Mouse (Mus musculus) 416B (cell line): ENCODE results near the gene Sec63.
A peak's percentile ranks its signal among the peaks of the same experiment; 100 is the strongest.

Experiments
- DNase-seq: peaks from one replicate; pipeline ENCODE4 v3.0.0; 2011; ENCODE audit warnings: low read depth

Gene Sec63

DNA sequence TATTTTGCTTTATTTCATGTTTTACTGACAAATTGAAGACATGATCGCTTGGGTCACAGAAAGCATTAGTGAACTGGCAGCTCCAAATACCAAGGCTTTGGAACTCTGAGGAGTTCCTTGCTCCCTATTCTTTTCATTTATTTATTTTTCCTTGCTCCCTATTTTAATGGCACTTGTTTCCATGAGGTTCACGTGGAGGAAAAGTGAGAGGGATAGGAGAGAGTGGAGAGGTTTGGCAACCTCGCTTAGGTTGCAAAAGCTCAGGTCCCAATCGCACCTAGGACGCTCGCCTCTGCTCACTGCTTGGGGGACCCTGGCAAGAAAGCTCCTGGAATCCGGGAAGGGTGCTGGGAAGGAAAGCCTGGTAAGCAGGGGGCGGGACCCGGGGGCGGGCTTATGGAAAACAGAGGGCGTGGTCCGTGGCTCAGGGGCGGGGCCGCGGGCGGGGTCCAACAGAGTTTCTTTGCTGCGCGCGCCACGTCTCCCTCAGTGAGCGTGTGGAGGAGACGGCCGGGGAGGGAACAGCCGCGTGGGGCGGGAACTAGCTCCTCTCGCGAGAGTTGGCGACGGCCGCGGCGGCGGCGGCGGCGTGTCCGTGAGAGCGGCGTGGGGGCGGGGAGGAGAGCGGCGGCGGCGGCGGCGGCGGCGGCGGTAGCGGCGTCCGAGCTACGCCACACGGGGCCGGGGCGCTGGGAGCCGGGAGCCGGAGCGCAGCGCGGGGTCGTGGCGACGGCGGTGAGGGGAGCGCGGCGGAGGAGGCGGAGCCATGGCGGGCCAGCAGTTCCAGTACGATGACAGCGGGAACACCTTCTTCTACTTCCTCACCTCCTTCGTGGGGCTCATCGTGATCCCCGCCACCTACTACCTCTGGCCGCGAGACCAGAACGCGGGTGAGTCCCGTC lies at the start of gene Sec63:
Gene Sec63 (plus strand): TSS at position 498 of the 902 bp plus-strand sequence.
- DNase-seq, result peak; percentile 93

DNA sequence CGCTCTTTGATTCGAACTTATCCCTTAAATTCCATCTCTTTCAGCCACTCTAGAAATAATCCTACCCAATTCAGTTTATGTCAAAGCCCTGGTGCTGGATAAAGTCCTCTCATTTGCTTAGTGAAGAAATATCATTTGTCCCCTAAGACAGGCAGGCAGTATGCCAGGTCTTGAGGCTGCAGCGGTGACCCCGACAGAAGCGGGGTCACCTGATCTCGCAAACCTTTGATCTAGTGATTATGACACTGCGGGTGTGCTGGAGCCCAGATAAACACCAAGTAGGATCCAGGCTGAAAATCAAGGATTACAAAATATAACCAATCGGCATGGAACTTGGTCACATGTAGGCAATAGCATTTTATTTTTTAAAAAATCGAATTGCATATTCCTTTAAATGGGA lies 46.6 kb upstream of the Sec63 start:
- DNase-seq, result no peak

DNA sequence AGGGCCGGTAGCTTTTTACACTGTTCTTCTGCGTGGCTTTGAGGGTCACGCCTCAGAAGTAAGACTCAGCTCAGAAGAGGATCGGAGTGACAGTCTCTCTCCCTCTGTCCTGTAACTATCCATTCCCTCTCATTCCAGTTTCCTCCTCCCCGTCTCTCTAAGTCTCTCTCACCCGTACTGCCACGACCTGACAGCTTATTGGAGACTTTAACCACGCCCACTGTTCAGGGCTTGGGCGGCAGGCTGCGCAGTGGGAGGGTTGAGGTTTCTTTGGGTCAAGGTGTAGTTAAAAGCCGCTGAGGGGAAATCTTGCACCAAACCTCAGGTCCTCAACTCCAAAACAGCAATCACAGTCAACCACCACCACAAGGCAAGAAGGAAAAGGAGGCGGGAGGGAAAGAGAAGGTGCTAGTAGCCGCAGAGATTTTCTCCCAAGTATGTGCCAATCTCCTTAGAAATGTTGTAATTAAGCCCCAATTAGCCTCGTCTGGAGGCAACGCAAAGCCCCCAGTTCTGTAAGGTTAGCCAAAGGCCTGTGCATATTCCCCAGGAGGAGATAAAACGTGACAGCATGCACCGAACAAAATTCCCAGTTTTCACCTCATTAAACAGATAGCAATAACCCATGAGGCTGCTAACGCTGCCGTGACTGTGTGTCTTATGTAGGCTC lies 45.8 kb upstream of the Sec63 start:
- DNase-seq, result no peak

DNA sequence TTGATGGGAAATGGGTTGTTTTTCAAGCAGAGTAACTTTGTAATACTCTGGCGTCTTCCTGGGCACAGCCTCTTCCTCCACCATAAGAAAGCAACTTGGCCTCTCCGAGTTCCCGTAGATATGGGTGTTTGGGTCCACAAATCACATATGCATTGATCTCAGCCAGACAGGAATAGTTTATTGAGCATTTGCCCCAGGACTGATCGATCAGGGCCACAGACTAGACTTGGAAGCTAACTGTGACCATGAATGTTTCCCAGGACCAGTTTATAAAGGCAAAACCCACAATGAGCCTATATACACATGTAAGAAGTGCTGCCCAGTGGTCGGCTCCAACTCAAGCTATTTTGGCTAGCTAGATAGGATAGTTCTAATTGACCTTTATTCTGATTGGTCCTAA lies 39.2 kb upstream of the Sec63 start:
- DNase-seq, result no peak

DNA sequence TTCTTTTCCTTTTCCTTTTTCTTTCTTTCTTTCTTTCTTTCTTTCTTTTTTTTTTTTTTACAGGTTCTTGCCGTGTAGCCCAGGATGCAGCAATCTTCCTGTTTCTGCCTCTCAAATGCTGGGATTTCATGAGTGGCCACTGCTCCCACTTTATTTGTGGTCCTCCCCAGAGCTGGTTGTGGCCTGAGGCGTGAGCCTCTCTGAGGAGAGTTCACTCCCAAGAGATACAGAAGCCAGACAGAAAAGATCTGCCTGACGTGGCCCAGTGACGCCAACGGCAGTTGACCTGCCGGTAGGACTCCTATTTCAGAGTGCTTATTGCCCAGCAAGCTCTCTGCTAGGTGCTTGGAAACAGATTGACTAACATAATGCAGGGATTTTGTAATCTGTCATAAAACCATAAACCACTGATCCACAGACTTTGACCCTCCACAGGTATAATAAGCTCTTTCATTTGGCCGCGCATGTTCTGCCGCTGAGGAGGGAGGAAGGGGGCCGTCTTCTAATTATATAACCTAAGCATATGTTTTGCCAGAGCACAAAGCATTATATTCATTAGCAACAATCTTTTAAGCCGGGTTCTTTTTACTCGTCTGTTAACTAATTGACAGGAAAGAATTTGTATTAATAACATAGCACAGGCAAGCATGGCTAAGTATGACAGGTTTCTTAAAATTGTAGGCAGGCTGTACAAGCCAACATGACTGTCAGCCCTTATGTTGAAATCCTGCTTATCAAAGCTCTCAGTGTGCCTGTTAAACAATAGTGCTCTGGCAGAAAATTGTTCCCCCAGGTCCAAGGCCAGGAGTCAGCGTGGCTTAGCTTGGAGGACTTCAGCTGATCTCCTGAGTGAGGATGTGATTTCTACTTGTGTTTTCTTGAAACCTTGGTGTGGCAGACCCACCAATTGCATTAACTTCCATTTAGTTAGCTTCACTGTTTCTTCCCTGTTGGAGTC lies 37.7 kb upstream of the Sec63 start:
- DNase-seq, result no peak

DNA sequence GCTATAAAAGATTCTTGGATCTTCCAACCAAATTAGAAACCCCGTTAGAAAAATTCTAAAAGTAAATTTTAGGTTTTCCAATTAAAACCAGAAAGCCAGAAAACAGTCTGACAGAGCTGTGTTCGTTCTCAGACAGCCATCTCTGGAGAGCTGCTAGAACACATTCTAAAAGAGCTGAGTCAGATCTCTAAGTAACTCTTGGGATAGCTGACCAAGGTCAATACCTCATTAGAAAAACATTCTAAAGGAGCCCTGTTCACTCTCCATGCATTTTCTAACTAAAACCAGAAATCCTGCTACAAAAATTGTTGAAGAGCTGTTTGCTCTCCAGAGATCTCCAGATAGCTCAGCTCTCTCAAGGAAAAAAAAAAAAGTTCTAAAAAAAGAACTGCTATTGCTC lies 31.7 kb upstream of the Sec63 start:
- DNase-seq, result no peak

DNA sequence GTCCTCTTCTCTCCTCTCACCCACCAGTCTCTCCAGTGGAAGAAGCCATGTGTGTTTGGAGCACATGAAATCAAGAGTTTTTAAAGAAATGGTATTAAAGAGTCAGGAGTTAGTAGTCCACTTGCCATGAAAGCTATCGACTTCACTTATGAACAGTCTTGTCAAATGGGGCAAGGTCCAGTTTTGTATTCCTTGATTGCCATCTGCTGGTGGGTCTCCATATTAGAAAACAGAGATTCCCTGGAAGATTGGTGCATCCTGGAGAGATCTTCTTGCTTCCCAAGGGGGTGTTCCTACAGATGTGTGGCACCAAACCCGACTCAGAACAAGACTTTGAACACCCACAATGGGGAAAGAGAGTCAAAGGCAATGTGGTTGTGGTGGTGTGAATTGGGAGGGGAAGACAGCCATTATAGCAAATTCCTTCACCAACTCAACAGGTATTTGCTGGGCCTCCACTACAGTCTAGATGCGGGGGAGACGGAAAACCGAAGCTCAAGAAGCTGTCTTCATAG lies 26.7 kb upstream of the Sec63 start:
- DNase-seq, result peak; percentile 61

DNA sequence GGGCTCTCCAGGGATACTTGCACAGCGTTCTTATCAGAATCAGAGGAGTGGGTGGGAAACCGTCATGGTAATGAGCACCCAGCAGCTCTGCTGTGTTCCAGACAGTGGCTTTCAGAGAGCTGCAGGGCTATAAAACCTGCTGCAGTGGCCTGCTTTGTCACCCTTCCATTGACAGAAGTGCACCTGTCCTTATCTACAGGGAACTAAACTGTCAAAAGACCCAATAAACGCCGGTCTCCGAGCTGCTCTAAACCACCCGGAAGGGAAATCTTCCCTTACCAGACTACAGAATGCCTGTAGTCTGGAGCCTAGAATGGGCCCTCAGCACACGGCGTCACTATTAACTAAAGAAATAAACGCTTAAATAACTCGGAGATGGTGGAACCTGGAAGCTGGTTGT lies 9.5 kb upstream of the Sec63 start:
- DNase-seq, result no peak

DNA sequence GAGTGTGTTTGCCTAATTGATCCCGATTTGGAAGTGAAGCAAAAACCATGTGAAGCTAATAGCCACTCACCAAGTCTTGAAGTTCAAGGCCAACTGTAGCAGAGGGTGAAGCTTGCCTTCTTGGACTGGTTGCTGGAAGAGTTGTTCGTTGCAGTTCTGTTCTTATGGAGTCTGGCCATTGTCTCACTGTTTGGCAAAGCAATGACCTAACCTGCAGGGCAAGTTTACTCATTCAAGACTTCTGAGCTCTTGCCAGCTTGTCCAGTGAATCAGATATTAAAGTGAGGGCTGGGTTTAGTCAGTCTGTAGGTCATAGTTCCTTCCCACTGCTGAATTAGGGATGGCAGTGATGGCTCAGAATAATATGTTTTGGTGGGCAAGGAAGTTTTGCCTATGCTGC lies 7.0 kb upstream of the Sec63 start:
- no peak for DNase-seq

DNA sequence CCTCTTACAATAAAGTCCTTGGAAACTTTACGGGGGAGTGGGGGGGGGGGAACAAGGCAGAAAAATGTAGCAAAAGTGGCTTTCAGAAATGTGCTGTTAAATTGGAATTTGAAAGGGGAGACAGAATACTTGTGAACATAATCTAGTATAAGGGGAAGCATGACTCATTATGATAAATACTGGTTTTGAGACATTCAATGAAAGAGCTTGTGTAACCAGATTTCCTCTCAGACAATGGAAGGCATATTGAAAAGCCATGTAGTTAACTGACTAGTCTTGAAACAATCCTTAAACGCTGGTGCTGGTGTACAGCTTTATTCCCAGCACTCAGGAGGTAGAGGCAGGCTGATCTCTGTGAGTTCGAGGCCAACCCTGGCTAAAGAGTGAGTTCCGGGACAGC lies 1.6 kb upstream of the Sec63 start:
- DNase-seq, result peak; percentile 86

DNA sequence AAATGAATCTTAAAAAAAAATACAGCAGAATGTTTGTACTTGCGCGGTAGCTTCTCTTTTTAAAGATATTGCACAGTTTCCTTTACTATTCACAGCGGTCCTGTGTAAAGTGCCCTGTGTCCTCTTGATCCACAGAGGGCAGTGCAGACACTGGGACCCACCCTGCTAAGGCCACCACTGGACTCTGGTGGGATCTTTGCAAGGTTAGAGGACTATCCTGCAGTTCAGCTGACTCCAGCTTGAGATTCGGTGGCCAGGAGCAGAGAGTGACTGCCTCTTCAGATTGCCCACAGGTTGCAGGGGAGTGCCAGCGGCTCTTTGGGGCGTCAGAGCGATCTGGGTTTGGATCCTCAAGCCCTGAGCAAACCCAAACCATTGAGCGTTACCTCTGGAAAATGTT lies 967 bp upstream of the Sec63 start:
- peak; percentile 63 for DNase-seq

DNA sequence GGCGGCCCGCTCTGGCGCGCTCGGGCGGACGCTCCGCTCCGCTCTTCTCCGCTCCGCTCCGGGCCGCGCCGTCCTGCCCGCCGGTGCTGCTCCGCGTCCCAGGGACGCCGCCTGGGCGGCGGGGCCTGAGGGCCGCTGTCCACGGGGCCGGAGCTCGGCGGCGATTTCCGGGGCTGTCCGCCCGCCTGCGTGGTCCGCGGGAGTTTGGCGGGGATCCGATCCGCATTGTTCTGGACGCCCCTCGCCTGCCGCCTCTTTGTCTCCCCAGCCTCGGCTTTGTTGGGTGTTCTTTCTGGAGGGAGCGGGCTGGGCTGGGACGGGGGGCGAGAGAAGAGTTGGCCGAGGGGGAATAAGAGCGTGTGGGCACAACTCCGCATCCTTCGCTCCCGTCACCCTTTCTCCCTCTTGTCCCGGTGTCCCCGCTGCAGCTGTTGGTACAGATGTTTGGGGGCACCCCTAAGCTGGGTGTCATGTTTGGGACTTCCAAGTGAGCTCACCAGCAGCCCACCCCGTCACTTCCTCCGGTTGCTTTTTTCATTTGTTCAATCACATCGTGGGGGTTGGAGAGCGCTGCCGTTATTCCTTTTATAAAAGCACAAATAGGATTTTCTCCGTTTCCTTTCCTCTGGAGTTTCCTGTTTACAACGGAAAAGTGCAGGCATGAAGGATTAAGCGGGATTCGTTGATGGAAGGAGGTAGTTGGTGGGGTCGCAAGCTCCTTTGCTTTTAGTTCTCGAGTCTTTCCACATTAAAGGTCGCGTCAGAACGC lies 789 bp downstream of the Sec63 start:
- DNase-seq, result peak; percentile 70

DNA sequence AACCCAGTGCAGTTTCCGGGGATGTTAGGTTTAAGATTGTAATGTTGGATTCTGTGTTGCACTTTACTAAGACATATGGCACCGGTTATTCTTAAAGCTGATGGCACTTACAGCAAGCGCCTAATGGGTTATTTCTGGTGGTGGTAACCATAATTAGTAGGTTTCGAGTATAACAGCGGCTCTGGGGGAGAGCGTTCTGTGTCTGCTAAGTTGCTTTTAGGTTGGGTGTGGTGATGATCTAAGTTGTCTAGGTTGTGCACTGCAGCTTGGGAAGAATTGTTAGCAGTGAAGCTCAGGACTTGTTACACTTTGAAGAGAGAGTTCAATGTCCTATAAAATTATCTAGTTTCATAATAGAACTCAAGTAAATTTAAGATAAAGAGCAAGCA lies 1.4 kb downstream of the Sec63 start:
- no peak for DNase-seq

DNA sequence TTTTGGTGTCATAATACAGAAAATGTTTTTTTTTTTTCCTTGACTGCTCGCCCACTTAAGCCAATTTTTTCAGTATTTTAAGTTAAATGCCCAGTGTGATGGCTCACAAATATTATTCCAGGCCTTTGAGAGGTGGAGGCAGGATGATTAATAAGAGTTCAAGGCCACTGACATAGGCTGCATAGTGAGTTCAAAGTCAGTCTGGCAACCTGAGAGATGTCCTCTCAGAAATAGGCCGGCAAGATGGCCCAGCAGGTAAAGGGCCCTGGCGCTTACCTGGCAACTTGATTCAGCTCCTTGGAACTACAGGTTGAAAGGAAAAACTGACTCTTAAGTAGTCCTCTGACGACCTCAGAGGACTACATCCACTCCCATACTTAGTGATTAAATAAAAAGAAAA lies 1.9 kb downstream of the Sec63 start:
- no peak for DNase-seq

DNA sequence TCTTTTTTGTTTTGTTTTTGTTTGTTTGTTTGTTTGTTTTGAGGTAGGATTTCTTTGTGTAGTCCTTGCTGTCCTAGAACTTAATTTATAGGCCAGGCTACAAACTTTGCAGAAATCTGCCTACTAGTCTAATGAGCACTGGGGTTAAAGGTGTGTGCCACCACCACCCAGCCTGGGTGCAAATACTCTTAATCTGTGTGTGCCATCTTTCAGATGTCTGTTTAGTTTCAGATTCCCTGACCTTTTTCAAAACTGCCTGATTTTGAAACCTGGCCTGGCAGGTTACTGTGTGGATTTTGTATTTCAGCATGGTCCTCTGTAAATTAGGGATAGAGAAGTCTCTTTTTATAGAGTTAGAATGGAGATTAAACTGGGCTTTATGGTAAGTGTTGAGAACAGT lies 4.0 kb downstream of the Sec63 start:
- no peak for DNase-seq

DNA sequence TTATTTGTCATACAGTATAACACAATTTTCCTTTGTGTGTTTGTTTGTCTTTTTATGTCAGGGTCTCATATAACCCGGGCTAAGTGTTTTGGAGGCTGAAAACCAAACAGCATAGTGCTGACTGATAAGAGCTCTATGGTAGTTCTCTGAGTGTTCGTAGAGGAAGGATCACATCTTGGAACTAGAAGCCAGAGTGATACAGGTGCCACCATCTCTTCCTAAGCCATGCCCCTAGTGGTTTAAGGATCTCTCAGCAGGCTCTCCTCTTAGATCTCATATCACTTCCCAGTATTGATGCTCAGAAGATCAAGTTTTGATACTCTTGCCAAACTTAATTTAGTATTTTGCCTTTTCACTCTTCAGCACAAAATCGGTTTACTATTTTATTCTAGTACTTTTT lies 14.2 kb downstream of the Sec63 start:
- no peak for DNase-seq

DNA sequence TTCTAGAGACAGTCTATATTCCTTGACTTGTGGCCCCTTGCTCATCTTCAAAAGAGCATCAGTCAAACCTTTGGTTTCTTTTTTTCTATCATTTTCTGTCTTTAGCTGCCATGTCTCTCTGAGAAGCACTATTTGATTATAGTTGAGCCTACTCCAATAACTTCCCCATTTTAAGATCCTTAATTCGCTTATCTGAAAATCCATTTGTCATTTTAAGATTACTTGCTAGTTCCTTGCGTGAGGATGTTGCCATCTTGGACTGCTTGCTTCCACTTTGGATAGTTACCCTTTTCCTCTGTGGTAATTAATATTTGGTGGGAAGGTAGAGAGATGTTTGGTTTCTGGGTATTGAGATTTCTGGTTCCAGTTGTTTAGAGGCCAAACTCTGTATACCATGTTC lies 19.5 kb downstream of the Sec63 start:
- DNase-seq, result peak; percentile 26

DNA sequence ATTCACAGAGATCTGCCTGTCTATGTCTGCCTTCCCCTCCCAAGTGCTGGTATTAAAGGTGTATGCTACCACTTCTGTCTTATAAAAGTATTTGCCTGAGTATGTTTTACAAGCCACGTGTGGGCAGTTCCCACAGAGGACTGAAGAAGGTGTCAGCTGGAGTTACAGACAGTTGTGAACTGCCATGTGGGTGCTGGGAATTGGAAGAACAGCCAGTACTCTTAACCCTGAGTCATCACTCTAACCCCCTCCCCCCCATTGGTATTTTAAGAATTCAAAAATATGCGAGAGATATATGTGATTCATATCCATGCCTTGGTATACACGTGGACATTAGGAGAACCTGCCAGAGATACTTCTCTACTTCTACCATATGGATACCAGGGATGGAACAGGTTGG lies 20.4 kb downstream of the Sec63 start:
- peak; percentile 53 for DNase-seq

DNA sequence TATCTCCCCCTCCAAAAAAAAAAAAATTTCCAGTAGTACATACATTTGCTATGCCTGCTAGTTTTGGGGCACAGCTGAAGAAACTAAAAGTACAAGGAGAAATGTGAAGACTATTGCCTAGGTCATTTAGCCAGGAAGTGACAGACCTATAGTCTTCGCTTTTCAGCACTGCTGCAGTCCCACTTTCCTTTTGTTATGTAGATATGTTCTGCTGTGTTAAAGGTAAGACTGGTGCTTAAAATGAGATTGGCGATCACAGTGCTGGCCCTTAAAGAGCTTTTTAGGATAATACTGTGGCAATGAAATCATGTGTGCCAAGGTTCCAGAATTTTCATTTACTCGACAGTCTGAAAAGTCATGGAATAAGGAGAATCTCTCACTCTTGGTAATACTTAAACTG lies 39.6 kb downstream of the Sec63 start:
- DNase-seq, result no peak

DNA sequence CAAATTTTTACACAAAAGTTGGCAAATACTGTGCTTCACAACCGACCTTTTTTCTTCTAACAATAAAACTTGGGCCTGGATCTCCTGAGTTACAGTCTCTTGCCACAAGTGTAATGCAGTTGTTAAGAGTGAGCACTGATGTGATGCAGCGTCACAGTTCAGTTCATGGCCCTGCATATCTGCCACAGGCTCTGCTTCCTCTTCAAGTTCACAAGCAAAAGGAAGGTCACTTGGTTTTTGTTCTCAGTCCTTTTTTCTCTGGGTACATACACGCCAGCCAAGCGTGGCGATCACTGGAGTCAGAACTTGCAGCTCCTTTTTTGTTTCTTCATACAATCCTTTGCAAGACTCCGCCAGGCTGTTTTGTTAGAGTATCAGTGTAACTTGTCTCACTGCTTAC lies 64.6 kb downstream of the Sec63 start:
- no peak for DNase-seq

DNA sequence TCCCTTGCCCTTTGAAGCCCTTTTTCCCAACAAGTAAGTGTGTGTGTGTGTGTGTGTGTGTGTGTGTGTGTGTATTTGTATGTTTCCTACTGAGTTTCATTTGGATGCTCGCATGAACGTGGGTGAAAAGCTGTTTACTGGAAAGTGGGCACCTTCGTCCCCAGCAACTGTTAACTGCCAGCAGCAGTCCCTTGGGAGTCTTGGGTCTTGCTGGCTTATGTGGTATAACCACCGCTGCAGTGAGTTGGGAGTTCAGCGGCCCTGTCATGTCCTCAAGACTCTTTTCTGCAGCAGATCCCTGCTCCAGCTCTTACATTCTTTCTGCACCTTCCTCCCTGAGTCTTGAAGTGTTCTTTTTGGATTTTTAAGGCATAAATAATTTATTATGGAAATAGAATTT lies 65.9 kb downstream of the Sec63 start:
- no peak for DNase-seq

DNA sequence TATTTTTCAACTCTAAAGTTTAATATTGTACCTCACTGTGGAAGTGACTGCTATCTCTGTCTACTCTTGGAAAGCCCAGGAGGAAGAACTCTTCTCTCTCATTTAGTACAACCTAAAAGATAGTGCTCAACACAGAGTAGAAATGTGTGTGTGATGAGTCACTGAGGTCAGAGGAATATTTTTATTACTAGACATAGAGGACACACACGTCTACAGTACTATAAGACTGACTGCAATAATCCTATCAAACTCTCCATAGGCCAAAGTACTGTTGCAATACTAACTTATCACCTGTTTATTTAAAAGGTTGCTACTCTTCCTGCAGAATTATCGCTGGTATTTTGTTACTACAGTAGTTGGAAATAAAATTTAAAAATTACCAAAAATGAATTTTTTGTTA lies 68.7 kb downstream of the Sec63 start:
- DNase-seq, result no peak
